10 mouse cellular contexts compared by ENCODE assay signal in genomic region chr19:5422895-5423443, GRCm38 (mm10). TPM values are rescaled to one million over a fixed set of nuclear protein-coding genes. Genes with fewer than 3 reads are reported as not detected.
DNase-seq lines count a peak whose midpoint lies in the region; ATAC-seq lines count a peak whose summit lies in the region.
"Had no signal": no experiment of that assay in that cellular context is flagged by ENCODE, and none has a peak within 500 bp of the region (broad histone marks: within the 10 kb centered on the region; RNA-seq: fewer than 3 reads in every experiment).

No protein-coding gene starts in this region.

- H3K27me3 ChIP-seq in lung, embryonic 16.5 days (ENCODE audit: control insufficient read depth, insufficient read depth, low read depth, low read length): no peaks in the 10 kb centered on the region
- no peaks in the 10 kb centered on the region for H3K27me3 ChIP-seq in intestine, embryonic 15.5 days (replicated peaks)
- no peaks in the 10 kb centered on the region for H3K27me3 ChIP-seq in neural tube, embryonic 14.5 days (ENCODE audit: control insufficient read depth, insufficient read depth, low read length)

- H3K4me3 ChIP-seq in lung, embryonic 16.5 days (ENCODE audit: low read length): peak overlapping the region; percentile 90
- 0 out of 2 replicates have a peak overlapping the region, but pooled peaks have one; percentile 83 for H3K4me3 ChIP-seq in intestine, embryonic 15.5 days (replicated peaks)
- H3K4me3 ChIP-seq in neural tube, embryonic 14.5 days (ENCODE audit: low read depth, low read length): no peak overlapping the region; the same call in 1 of the 2 replicates

- H3K9ac ChIP-seq in lung, embryonic 16.5 days (ENCODE audit: low read length): peak overlapping the region; percentile 91
- peak overlapping the region; percentile 85; the same call in 1 of the 2 replicates for H3K9ac ChIP-seq in intestine, embryonic 15.5 days
- peak overlapping the region; percentile 83 for H3K9ac ChIP-seq in neural tube, embryonic 14.5 days (replicated peaks; ENCODE audit: low read depth, low read length)

- H3K36me3 ChIP-seq in lung, embryonic 16.5 days (ENCODE audit: control insufficient read depth, insufficient read depth, low read length): peaks cover 24% of the 10 kb centered on the region
- H3K36me3 ChIP-seq in intestine, embryonic 15.5 days: peaks cover 17% of the 10 kb centered on the region
- peaks cover 12% of the 10 kb centered on the region; the same call in 1 of the 2 replicates for H3K36me3 ChIP-seq in neural tube, embryonic 14.5 days (ENCODE audit: control insufficient read depth, insufficient read depth, low read length)

- peaks cover 21% of the 10 kb centered on the region for H3K4me1 ChIP-seq in lung, embryonic 16.5 days (replicated peaks; ENCODE audit: control insufficient read depth, insufficient read depth, low read length)
- peaks cover 27% of the 10 kb centered on the region for H3K4me1 ChIP-seq in intestine, embryonic 15.5 days (replicated peaks)
- H3K4me1 ChIP-seq in neural tube, embryonic 14.5 days (ENCODE audit: control insufficient read depth, insufficient read depth, low read length): peaks cover 26% of the 10 kb centered on the region

- H3K4me2 ChIP-seq in lung, embryonic 16.5 days (ENCODE audit: low read depth, low read length): peak overlapping the region; percentile 71
- H3K4me2 ChIP-seq in intestine, embryonic 15.5 days (replicated peaks): peak overlapping the region; percentile 92; the same call in 1 of the 2 replicates
- H3K4me2 ChIP-seq in neural tube, embryonic 14.5 days (ENCODE audit: low read depth, low read length): peak overlapping the region; percentile 55

- no peaks in the 10 kb centered on the region for H3K9me3 ChIP-seq in lung, embryonic 16.5 days (ENCODE audit: control insufficient read depth, low read length)
- H3K9me3 ChIP-seq in intestine, embryonic 15.5 days: no peaks in the 10 kb centered on the region
- H3K9me3 ChIP-seq in neural tube, embryonic 14.5 days (ENCODE audit: control insufficient read depth, low read length): no peaks in the 10 kb centered on the region

- no peak for ATAC-seq in cerebellum, adult (ENCODE audit: insufficient number of reproducible peaks, low FRiP score, low TSS enrichment)
- no peak for ATAC-seq in lung, embryonic 16.5 days (ENCODE audit: low read depth)
- ATAC-seq in intestine, embryonic 15.5 days: no peak
- ATAC-seq in neural tube, embryonic 14.5 days (ENCODE audit: low read depth): no peak

- no peak overlapping the region; the same call in 1 of the 2 replicates for H3K27ac ChIP-seq in lung, embryonic 16.5 days (ENCODE audit: low read length)
- no peak overlapping the region for H3K27ac ChIP-seq in intestine, embryonic 15.5 days
- no peak overlapping the region for H3K27ac ChIP-seq in neural tube, embryonic 14.5 days (ENCODE audit: low read depth, low read length)

- peak; percentile 31 for DNase-seq in cerebellum, adult 11 months
- no peak for DNase-seq in lung, postnatal 14 days
- no peak for DNase-seq in embryo, embryonic 11 days
- DNase-seq in frontal cortex, postnatal 25 days (ENCODE audit: low spot score in 2 of 2): no peak
- DNase-seq: adrenal gland, adult 2 months had no signal

- 75% methylated on average over 9 of the region's 9 CpGs for WGBS in lung, embryonic 16.5 days
- WGBS in intestine, embryonic 15.5 days: 87% methylated on average over 9 of the region's 9 CpGs
- 79% methylated on average over 9 of the region's 9 CpGs for WGBS in neural tube, embryonic 14.5 days

RNA-seq across cellular contexts. Expression of gene Drap1, which starts 1.8 kb away (rescaled TPM):
- polyA plus RNA-seq in lung, embryonic 16.5 days (2015; fragmentation: Nextera tagmentation; extraction: Ambion mirVana): 263 and 265 TPM in 2 replicates
- 198 and 200 TPM in 2 replicates for polyA plus RNA-seq in intestine, embryonic 15.5 days (2015; fragmentation: Nextera tagmentation; extraction: Ambion mirVana)
- 208 and 254 TPM in 2 replicates for polyA plus RNA-seq in neural tube, embryonic 14.5 days (2014; fragmentation: Nextera tagmentation; extraction: Ambion mirVana)

RNA-seq across cellular contexts. Expression of gene AI837181, which starts 2.0 kb away (rescaled TPM):
- 20.7 and 28.3 TPM in 2 replicates for polyA plus RNA-seq in lung, embryonic 16.5 days (2015; fragmentation: Nextera tagmentation; extraction: Ambion mirVana)
- 42.6 and 45.8 TPM in 2 replicates for polyA plus RNA-seq in intestine, embryonic 15.5 days (2015; fragmentation: Nextera tagmentation; extraction: Ambion mirVana)
- 57.0 and 67.2 TPM in 2 replicates for polyA plus RNA-seq in neural tube, embryonic 14.5 days (2014; fragmentation: Nextera tagmentation; extraction: Ambion mirVana)

RNA-seq across cellular contexts. Expression of gene Tsga10ip, which starts 20.6 kb away (rescaled TPM):
- polyA plus RNA-seq in lung, embryonic 16.5 days (2015; fragmentation: Nextera tagmentation; extraction: Ambion mirVana): 1.3 and 1.5 TPM in 2 replicates
- 4.3 and 10.8 TPM in 2 replicates for polyA plus RNA-seq in intestine, embryonic 15.5 days (2015; fragmentation: Nextera tagmentation; extraction: Ambion mirVana)
- not detected in 2 replicates for polyA plus RNA-seq in neural tube, embryonic 14.5 days (2014; fragmentation: Nextera tagmentation; extraction: Ambion mirVana)
- polyA plus RNA-seq: adrenal gland, adult 2 months; frontal cortex, adult 2 months had no signal

RNA-seq across cellular contexts. Expression of gene Fosl1, which starts 24.4 kb away (rescaled TPM):
- polyA plus RNA-seq in lung, embryonic 16.5 days (2015; fragmentation: Nextera tagmentation; extraction: Ambion mirVana): not detected in 2 replicates
- not detected in 2 replicates for polyA plus RNA-seq in intestine, embryonic 15.5 days (2015; fragmentation: Nextera tagmentation; extraction: Ambion mirVana)
- not detected in 2 replicates for polyA plus RNA-seq in neural tube, embryonic 14.5 days (2014; fragmentation: Nextera tagmentation; extraction: Ambion mirVana)

RNA-seq across cellular contexts. Expression of gene Sart1, which starts 34.5 kb away (rescaled TPM):
- polyA plus RNA-seq in lung, embryonic 16.5 days (2015; fragmentation: Nextera tagmentation; extraction: Ambion mirVana): 67.4 and 69.7 TPM in 2 replicates
- polyA plus RNA-seq in intestine, embryonic 15.5 days (2015; fragmentation: Nextera tagmentation; extraction: Ambion mirVana): 61.2 and 66.4 TPM in 2 replicates
- polyA plus RNA-seq in neural tube, embryonic 14.5 days (2014; fragmentation: Nextera tagmentation; extraction: Ambion mirVana): 55.6 and 69.2 TPM in 2 replicates
